Mouse (Mus musculus) 3T3-L1 (cell line): Measurements from ENCODE around the gene Serpina3i.

Experiments
- DNase-seq: peaks from one replicate; pipeline ENCODE4 v3.0.0-alpha.2; 2015; ENCODE audit warnings: low read depth, low spot score

Gene Serpina3i

GRCm38 (mm10) chr12:104293963-104294362 is 31.0 kb downstream of the Serpina3i start:
- DNase-seq, result no peak

DNA sequence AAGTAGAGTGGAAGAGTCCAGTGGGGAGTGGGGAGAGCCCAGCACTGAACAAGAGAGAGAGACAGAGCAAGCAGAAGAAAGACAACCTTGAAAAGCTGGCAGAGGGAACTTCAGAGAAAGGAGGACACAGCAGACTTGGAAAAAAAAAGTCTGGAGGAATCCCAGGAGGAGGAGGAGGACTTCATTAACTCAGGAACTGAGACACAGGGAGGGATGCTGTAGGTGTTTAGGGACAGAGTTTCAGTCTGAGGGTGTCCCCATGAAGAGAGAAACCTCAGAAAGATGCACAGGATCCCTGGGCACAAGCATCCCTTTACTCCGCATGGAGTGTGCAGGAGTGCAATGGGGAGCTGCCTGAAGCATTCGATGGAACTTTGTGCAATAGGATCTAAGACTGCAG is 35.1 kb downstream of the Serpina3i start:
- no peak for DNase-seq

- no peak for DNase-seq
Observed at GRCm38 (mm10) chr12:104305991-104306390, 43.1 kb downstream of the Serpina3i start.

GRCm38 (mm10) chr12:104314253-104314652 is 51.3 kb downstream of the Serpina3i start, which contains the start of gene Serpina3j:
TSS of gene Serpina3j (plus strand) at chr12:104314553.
- DNase-seq, result no peak
